Comparison of ENCODE assay signal across 8 mouse cellular contexts in genomic region chr9:7897502-7897901, GRCm38 (mm10). TPM values are rescaled to one million over a fixed set of nuclear protein-coding genes. Genes with fewer than 3 reads are reported as not detected.
DNase-seq lines count a peak whose midpoint lies in the region; ATAC-seq lines count a peak whose summit lies in the region.

No protein-coding gene starts in this region.

- H3K9me3 ChIP-seq in limb, embryonic 11.5 days (ENCODE audit: control insufficient read depth, low read length) = no peaks in the 10 kb centered on the region
- H3K9me3 ChIP-seq in midbrain, embryonic 14.5 days (ENCODE audit: control insufficient read depth, low read length) = no peaks in the 10 kb centered on the region; the same call in 1 of the 2 replicates

- H3K9ac ChIP-seq in limb, embryonic 11.5 days (ENCODE audit: low read length) = no peak overlapping the region
- no peak overlapping the region for H3K9ac ChIP-seq in midbrain, embryonic 14.5 days (replicated peaks; ENCODE audit: low read length)

- peak; percentile 77 for DNase-seq in urinary bladder, postnatal 14 days (ENCODE audit: low spot score)
- DNase-seq in urinary bladder, postnatal 10 days (ENCODE audit: low spot score) = no peak
- DNase-seq in embryo, embryonic 10 days (ENCODE audit: low spot score) = peak; percentile 87
- peak; percentile 80 for DNase-seq in kidney, adult 9 months
- DNase-seq in limb, embryonic 11.5 days (ENCODE audit: low spot score) = peak; percentile 77
- DNase-seq in midbrain, embryonic 14.5 days = peak; percentile 85
- DNase-seq in spleen, adult 12 weeks (ENCODE audit: low spot score) = peak; percentile 30

- 0 out of 2 replicates have a peak, but pooled peaks cover 7% of the 10 kb centered on the region for H3K4me1 ChIP-seq in limb, embryonic 11.5 days (ENCODE audit: control insufficient read depth, insufficient read depth, low read length)
- H3K4me1 ChIP-seq in midbrain, embryonic 14.5 days (ENCODE audit: control insufficient read depth, insufficient read depth, low read length) = no peaks in the 10 kb centered on the region

- H3K27ac ChIP-seq in limb, embryonic 11.5 days (replicated peaks; ENCODE audit: low read depth, low read length) = no peak overlapping the region
- no peak overlapping the region for H3K27ac ChIP-seq in midbrain, embryonic 14.5 days (replicated peaks; ENCODE audit: low read depth, low read length)

- H3K4me3 ChIP-seq in limb, embryonic 11.5 days (ENCODE audit: low read depth, low read length) = no peak overlapping the region
- no peak overlapping the region for H3K4me3 ChIP-seq in midbrain, embryonic 14.5 days (replicated peaks; ENCODE audit: low read depth, low read length)

- 3% methylated on average over 3 of the region's 3 CpGs for WGBS in limb, embryonic 11.5 days
- WGBS in midbrain, embryonic 14.5 days = 2% methylated on average over 3 of the region's 3 CpGs

- no peak overlapping the region for H3K4me2 ChIP-seq in limb, embryonic 11.5 days (ENCODE audit: low read depth, severe bottlenecking)
- no peak overlapping the region for H3K4me2 ChIP-seq in midbrain, embryonic 14.5 days (ENCODE audit: low read length)

- H3K27me3 ChIP-seq in limb, embryonic 11.5 days (ENCODE audit: control insufficient read depth, insufficient read depth, low read length) = no peaks in the 10 kb centered on the region
- H3K27me3 ChIP-seq in midbrain, embryonic 14.5 days (ENCODE audit: control insufficient read depth, insufficient read depth, low read length) = no peaks in the 10 kb centered on the region

- peak; percentile 96 for ATAC-seq in granulocyte monocyte progenitor cell, adult 5-6 weeks (replicated peaks; ENCODE audit: poor library complexity, severe bottlenecking)
- ATAC-seq in limb, embryonic 11.5 days (ENCODE audit: insufficient number of reproducible peaks, low FRiP score, low TSS enrichment, low read depth) = peak; percentile 41
- ATAC-seq in midbrain, embryonic 14.5 days (ENCODE audit: low FRiP score, low TSS enrichment) = peak; percentile 82

- no peaks in the 10 kb centered on the region for H3K36me3 ChIP-seq in limb, embryonic 11.5 days (ENCODE audit: control insufficient read depth, insufficient read depth, low read length)
- no peaks in the 10 kb centered on the region for H3K36me3 ChIP-seq in midbrain, embryonic 14.5 days (ENCODE audit: control insufficient read depth, insufficient read depth, low read length)

RNA-seq across cellular contexts. Expression of gene Birc3, which starts 24.5 kb away (rescaled TPM):
- 21.6 and 34.6 TPM in 2 replicates for total RNA-seq in granulocyte monocyte progenitor cell, adult 5-6 weeks (2014; fragmentation: Nextera tagmentation)
- 31.1 and 35.7 TPM in 2 replicates for total RNA-seq in granulocyte monocyte progenitor cell, adult 5-6 weeks (2017)
- 5.9 and 8.9 TPM in 2 replicates for polyA plus RNA-seq in limb, embryonic 11.5 days (2014; fragmentation: Nextera tagmentation; extraction: Ambion mirVana)
- polyA plus RNA-seq in midbrain, embryonic 14.5 days (2014; fragmentation: Nextera tagmentation; extraction: Ambion mirVana) = 0.51 and 2.0 TPM in 2 replicates

Comparison
In these comparisons a context has a peak if more than half of its experiments do, and no peak if none do; other contexts are left out.
1. ATAC-seq: peak in every context shown above with its lines; median percentile 96 in granulocyte monocyte progenitor cell, adult 5-6 weeks; 82 in midbrain, embryonic 14.5 days; 41 in limb, embryonic 11.5 days.